Mouse (Mus musculus): ENCODE results near the gene Abhd14a.

Gene Abhd14a

DNA sequence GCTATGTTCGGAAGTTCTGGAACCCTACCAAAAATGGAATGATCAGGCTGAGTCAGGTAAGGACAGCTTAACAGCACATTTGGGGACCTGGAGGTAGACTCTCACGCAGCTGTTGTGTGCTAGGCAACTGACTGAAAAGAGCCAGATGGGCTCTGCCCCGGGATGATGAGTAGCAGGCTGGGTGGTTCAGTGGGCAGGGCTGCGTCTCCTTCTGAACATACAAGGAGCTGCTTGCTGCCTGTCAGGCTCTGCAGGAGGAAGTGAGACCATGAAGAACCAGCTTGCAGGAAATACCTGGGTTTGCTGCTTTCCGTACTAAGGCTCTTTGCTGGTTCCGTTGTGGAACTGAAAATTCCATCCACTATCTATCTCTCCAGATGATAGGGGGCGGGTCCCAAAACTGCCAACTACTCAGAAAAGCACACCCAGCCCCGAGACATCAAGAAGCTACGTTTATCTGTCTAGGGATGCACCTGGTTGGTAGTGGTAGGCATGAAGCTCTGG is 36.3 kb downstream of the Abhd14a start:
- no peak for DNase-seq (ENCODE audit: low spot score)

DNA sequence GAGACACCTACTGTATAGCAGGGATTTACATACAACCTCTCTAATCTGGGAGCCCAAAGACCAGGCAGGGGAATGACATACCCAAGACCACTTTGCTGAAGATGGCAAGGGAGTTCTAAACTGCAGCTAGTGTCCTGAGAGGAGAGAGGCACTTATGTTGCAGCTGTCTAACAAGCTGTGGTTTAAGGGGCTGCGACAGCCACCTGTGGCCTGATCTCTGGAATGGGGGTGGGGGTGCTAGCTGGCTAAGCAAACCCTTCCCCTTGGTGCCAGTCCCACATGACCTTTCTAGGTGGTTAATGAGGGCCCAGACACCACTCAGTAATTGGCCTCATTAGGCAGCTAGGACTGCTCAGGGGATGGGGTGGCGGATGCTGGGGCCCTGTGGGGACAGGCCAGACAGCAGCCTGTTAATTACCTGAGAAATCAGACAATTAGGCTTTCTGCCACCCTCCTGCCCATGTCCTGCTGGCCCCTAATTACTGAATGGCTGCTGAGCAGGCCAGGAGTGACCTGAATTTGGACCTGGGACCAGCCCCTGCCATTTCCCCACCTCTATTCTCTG is 37.3 kb downstream of the Abhd14a start:
- DNase-seq (ENCODE audit: low spot score) = no peak

DNA sequence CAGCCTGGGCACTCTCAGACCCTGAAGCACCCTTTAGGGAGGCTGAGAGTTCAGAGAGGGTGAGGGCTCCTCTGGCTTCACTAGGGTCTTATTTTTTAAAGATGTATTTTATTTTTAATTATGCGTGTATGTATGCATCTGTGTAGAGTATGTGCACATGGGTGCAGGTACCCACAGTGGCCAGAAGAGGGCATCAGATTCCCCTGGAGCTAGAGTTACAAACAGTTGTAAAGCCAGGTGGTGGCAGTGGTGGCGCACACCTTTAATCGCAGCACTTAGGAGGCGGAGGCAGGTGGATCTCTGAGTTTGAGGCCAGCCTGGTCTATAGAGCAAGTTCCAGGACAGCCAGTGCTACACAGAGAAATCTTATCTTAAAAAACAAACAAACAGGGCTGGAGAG is 38.4 kb downstream of the Abhd14a start:
- DNase-seq (ENCODE audit: low spot score) = no peak

DNA sequence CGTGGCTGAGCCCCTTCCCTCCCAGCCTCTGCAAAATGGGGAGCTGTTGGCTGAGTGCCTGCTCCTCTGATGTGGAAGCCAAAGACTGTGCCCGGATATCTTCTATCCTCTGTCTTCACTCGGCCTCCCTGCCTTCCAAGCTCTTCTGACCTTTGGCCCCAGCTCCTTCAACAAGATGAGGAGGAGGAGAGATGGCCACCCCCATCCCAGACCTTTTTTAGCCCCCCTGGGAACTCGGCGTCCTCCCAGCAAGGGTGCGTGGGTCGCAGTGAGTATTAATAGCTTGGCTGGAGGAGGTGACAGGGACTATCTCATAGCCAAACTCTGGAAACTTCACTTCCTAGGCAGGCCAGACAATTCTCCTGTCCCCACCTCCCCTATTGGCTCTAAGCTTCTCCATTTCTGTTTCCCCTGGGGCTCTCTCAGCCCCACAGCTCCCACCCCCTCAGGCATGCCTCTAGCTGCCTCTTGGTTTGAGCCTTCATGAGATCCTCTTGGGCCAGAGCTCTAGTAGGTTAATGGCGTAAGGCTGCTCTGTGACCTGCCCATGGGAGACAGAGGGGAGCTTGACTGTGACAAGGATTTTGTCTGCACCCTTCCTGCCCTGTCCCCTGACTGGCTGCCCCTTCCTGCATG is 40.9 kb downstream of the Abhd14a start:
- DNase-seq (ENCODE audit: low spot score) = no peak

DNA sequence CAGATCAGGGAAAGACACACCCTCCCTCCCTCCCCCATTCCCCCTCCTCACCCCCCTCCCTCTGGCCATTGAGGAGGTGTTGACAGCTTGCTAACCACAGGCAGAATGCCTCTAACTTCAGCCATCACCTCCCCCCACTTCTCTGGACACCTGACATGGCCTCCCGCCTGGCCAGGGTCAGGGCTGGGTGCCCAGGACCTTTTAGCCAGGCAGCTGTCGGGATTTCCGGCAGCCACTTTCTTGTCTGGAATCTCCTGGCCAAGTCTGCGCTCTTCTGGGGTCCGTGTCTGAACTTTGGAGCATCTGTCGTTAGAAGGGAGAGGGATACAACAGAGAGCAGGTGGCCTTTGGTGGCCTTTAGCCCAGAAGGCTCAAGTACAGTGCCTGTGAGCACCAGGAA is 42.2 kb downstream of the Abhd14a start:
- DNase-seq (ENCODE audit: low spot score) = no peak

DNA sequence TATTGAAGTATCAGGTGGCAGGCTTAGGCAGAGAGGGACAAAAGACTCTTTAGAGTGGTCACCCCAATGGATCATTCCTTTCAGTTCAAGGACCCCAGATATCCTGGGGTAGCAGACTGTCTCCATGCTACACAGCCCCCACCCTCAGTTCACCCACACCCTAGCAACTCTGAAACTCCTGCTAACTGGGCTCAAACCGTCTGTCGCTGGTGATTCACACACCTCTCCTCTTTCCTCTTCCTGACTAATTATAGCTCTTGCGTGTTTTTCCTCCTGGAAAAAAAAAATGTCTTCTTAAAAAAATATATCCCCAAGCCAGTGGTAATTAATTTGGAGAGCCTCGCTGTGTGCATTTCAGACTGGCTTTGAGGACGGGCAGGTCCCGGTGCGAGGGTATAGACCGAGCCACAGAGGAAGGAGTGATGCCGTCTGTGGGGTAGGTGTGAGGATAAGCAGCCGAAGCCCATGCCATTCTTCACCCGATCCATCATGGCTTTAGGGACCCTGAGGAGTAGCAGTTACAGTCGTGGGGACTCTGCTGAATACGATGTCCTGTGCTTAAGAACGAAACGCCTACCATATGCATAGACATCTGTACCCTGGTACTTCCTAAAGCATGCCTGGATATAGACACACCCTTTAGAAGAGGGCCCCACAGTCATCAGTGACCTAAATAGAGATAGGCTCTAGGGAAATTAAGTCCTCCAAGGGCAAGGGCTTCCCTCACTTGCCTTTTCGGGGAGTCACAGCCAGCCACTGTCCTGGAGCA is 44.7 kb downstream of the Abhd14a start:
- no peak for DNase-seq (ENCODE audit: low spot score)

DNA sequence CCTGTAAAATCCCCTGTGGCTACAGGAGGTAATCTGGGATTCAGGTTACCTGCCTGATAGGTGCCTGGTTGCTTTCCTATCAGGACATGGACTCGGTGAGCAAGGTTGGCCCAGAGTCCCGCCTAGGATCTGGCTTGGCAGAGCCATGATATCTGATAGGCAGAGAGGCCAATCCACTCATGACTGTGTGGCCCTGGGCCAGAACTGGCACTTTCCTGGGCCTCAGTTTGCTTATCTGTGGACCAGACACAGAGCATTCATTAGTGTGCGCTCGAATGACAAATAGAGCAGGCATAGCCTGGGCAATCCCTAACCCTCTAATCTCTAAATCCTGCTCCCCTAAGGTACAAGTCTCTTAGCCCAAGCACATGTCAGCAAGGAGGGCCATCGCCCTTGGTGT is 45.3 kb downstream of the Abhd14a start:
- DNase-seq (ENCODE audit: low spot score) = no peak

DNA sequence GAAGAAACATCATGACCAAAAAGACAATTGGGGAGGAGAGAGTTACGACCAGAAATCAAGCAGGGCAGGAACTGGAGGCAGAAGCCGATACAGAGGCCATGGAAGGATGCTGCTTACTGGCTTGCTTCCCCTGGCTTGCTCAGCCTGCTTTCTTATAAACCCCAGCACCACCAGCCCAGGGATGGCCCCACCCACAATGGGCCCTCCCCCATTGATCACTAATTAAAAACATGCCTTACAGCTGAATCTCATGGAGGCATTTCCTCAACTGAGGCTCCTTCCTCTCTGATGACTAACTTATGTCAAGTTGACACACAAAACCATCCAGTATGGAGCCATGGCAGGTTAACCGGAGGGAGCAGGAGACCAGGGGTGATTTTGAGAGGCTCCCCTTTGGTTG is 47.7 kb downstream of the Abhd14a start:
- DNase-seq (ENCODE audit: low spot score) = no peak

DNA sequence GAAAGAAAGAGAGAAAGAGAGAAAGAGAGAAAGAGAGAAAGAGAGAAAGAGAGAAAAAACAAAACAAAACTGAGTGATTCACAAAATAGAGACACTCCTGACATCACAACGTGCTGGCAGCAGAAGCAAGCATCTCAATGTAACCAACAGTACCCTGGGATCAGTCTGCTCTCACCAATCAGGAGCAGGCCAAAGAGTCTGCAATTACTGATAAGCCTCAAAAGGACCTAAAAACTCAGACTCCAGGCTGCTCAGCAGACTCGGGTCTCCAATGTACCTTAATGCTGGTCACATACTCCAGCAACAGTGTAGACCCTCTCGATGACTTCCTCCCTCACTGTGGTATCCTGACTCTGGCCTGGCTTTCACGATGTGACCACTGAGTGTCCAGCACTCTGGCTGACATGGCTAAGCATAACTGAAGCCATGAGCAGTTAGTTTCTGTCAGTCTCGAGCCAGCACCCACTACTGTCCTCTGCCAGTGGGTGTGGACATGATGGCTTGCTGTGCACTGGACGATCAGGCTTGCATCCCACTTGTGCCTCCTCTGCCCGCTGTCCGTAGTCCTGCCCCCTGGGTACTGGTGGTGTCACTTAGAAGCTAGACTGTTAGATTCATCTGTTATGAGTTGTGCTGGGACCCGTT is 48.7 kb downstream of the Abhd14a start:
- DNase-seq (ENCODE audit: low spot score) = no peak

DNA sequence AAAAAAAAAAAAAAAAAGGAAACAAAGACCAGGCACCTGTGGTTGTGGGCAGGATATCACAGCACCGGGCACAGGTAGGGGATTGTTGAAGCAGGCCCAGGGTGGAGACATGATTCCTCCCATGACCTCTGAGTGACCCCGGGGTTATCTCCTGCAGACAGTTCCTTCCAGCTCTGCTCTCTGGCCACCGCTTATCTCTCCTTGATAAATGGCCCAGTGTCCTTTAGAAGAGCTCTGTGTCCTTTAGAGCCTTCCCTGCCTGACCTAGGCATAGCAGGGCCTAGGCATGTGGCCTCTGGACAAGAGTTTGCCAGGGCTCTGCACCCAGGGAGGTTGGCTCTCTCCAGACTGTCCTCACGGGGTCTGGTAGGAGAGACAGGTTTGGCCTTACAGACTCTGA is 49.7 kb downstream of the Abhd14a start:
- DNase-seq (ENCODE audit: low spot score) = no peak

DNA sequence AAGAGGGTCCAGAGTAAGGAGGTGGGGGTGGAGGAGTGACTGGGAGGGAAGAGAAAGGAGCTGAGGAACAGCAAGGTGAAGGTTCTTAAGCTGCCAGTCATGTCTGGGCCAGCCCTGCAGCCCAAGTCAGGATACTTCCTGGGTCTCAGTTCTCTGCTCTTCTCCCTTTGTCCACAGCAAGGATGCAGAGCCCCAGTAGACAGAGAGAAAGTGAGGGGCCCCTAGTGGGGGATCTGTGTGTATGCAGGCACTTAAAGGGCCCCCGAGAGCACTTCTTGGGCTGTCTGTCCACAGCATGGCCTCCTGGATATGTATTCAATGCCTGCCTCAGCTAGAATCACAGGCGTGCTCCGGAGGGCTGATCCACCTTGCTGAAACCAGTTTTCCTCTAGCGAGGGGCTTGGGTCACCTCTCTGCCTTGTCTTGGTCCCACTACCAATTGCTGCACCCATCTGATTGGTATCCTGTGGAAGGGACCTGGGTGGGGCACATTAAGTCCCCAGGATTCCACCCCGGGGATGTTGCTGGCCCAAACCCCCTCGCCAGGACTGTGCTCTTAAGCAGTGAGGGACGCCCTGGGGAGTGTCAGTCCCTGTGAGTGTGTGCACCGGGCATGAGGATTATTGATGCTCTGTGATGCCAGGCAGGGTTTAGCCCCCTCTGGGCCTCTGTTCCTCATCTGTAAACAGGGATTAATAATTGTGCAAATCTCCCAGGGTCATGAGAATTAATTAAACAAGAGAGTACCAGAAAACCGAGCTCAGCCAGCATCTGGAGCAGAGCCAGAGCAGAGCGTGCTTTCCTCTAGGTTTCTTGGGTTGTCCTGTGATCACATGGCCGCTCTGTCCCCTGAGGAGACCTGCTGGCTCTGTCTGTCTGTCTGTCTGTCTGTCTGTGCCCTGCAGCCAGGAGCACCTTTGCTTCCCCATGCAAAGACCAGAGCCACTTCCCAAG is 52.6 kb downstream of the Abhd14a start:
- DNase-seq (ENCODE audit: low spot score) = no peak

DNA sequence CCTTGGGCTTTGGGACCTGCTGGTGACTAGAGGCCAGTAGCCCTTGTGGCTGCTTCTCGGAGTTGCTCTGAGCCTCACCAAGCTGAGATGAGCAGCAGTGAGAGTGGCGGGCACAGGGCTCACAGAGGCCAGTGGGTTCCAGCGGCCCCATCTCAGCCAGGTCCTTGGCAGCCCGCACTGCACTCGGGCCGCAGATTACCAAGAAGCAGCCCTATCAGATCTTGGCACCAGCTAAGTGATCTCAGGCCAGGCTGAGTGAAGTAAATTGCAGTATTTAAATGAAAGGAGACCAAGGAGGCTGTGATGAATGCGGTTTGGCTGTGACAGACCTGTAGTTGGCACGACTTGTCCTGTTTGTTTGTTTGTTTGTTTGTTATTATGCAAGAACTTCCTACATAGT is 53.9 kb downstream of the Abhd14a start:
- DNase-seq (ENCODE audit: low spot score) = no peak

DNA sequence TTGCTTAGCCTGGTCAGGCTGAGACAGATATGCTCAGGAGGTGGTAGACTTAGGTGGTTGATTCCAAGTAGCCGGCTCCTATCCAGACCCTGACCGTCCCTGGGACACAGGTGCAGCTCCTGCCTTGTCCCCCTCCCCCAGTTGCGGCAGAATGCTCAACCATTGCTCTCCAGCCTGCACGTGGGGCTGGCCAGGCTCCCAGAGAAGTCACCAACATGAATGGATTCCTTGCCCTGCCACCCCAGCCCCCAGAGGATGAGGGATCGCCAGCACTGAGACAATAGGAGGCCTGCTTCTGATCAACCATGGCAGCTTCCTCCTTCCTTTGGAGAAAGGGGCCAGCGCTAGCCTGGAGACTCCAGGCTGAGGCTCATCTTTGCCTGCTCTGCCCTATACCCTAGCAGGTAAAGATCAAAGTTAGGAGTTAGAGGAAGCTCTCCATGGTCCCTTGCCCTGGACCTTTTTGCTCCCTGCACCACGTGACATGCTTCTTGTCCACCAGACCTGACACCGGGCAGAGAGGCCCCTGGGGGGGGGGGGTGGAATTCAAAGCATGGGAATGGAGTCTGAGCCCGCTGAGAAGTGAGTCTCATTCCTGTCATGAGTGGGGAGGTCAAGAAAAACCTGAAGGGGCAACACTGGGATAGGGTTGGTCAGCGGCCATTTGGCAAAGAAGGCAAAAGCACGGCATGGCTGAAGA is 54.5 kb downstream of the Abhd14a start:
- no peak for DNase-seq (ENCODE audit: low spot score)

Measured in urinary bladder, postnatal 10 days (tissue).